Mouse (Mus musculus): ENCODE measurements at regions not wholly inside any gene's neighbourhood (a gene's known extent, or its start where the extent isn't known, plus 50 kb on each side); places are given as distances from the start of the nearest gene placed in this dataset.

GRCm38 (mm10) chr5:75266111-75266676 lies 114.1 kb downstream of the Pdgfra start:
- Histone ChIP-seq H3K27ac (ENCODE audit: low read depth, low read length) (no peak overlapping the region), H3K9me3 (ENCODE audit: control insufficient read depth) (no peaks in the 10 kb centered on the region), H3K9ac (ENCODE audit: low read depth, low read length) (no peak overlapping the region), H3K4me3 (ENCODE audit: low read depth, low read length) (no peak overlapping the region), H3K36me3 (ENCODE audit: control insufficient read depth, insufficient read depth) (no peaks in the 10 kb centered on the region), H3K4me1 (replicated peaks; ENCODE audit: control insufficient read depth, insufficient read depth, low read length) (no peaks in the 10 kb centered on the region), H3K27me3 (replicated peaks; ENCODE audit: control insufficient read depth, insufficient read depth, low read length) (no peaks in the 10 kb centered on the region), H3K4me2 (replicated peaks; ENCODE audit: low read depth) (no peak overlapping the region)
- ATAC-seq = no peak
- 88% methylated on average over 7 of the region's 7 CpGs for WGBS
- no peak for TF ChIP-seq CTCF (IDR thresholded peaks at IDR 0.05; ENCODE audit: low read depth)

DNA sequence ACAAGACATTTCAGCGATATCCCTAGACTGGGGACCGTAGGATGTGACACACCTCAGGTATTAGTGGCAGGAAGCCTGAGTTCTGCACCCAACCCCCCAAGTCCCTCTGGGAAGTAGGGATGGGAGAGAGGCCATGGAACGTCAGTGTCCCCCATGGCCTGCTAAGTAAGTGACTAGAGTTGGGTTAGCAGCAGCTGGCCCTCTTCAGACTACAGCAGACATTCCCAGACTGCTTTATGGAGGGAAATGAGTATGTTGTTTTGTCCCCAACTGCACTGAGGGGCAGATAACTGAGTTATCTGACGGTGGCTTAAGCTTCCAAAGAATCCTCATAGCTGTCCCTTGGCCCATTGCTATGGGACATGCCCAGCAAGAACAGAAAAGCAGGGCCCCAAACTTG lies 114.8 kb downstream of the Pdgfra start:
- no peak overlapping the region for H3K9ac ChIP-seq (ENCODE audit: low read depth, low read length)
- H3K27me3 ChIP-seq (replicated peaks; ENCODE audit: control insufficient read depth, insufficient read depth, low read length) = no peaks in the 10 kb centered on the region
- H3K9me3 ChIP-seq (ENCODE audit: control insufficient read depth) = no peaks in the 10 kb centered on the region
- no peak overlapping the region for H3K4me2 ChIP-seq (replicated peaks; ENCODE audit: low read depth)
- no peak for TF ChIP-seq CTCF (IDR thresholded peaks at IDR 0.05; ENCODE audit: low read depth)
- no peaks in the 10 kb centered on the region for H3K36me3 ChIP-seq (ENCODE audit: control insufficient read depth, insufficient read depth)
- WGBS = 65% methylated on average over 4 of the region's 4 CpGs
- no peak for ATAC-seq
- no peak overlapping the region for H3K4me3 ChIP-seq (ENCODE audit: low read depth, low read length)
- H3K4me1 ChIP-seq (replicated peaks; ENCODE audit: control insufficient read depth, insufficient read depth, low read length) = no peaks in the 10 kb centered on the region
- H3K27ac ChIP-seq (ENCODE audit: low read depth, low read length) = no peak overlapping the region

- no peak for ATAC-seq
- 77% methylated on average over 3 of the region's 3 CpGs for WGBS
These were observed 115.7 kb downstream of the Pdgfra start for GRCm38 (mm10) chr5:75267766-75268165.

GRCm38 (mm10) chr5:75278041-75278440 lies 125.9 kb downstream of the Pdgfra start:
- Histone ChIP-seq H3K27ac (ENCODE audit: low read depth, low read length) (no peak overlapping the region), H3K9me3 (ENCODE audit: control insufficient read depth) (no peaks in the 10 kb centered on the region), H3K36me3 (ENCODE audit: control insufficient read depth, insufficient read depth) (no peaks in the 10 kb centered on the region), H3K4me1 (replicated peaks; ENCODE audit: control insufficient read depth, insufficient read depth, low read length) (no peaks in the 10 kb centered on the region), H3K9ac (ENCODE audit: low read depth, low read length) (no peak overlapping the region), H3K4me2 (replicated peaks; ENCODE audit: low read depth) (no peak overlapping the region), H3K27me3 (replicated peaks; ENCODE audit: control insufficient read depth, insufficient read depth, low read length) (no peaks in the 10 kb centered on the region), H3K4me3 (ENCODE audit: low read depth, low read length) (no peak overlapping the region)
- ATAC-seq = no peak
- 97% methylated on average over 3 of the region's 3 CpGs for WGBS
- TF ChIP-seq CTCF (IDR thresholded peaks at IDR 0.05; ENCODE audit: low read depth) = no peak

More at GRCm38 (mm10) chr5:75267766-75268165, 115.7 kb downstream of the Pdgfra start:
- no peak overlapping the region for H3K4me3 ChIP-seq (ENCODE audit: low read depth, low read length)
- no peaks in the 10 kb centered on the region for H3K9me3 ChIP-seq (ENCODE audit: control insufficient read depth)
- no peaks in the 10 kb centered on the region for H3K4me1 ChIP-seq (replicated peaks; ENCODE audit: control insufficient read depth, insufficient read depth, low read length)
- TF ChIP-seq CTCF (IDR thresholded peaks at IDR 0.05; ENCODE audit: low read depth) = no peak
- H3K27ac ChIP-seq (ENCODE audit: low read depth, low read length) = no peak overlapping the region
- no peaks in the 10 kb centered on the region for H3K36me3 ChIP-seq (ENCODE audit: control insufficient read depth, insufficient read depth)
- H3K4me2 ChIP-seq (replicated peaks; ENCODE audit: low read depth) = no peak overlapping the region
- no peak overlapping the region for H3K9ac ChIP-seq (ENCODE audit: low read depth, low read length)
- H3K27me3 ChIP-seq (replicated peaks; ENCODE audit: control insufficient read depth, insufficient read depth, low read length) = no peaks in the 10 kb centered on the region

DNA sequence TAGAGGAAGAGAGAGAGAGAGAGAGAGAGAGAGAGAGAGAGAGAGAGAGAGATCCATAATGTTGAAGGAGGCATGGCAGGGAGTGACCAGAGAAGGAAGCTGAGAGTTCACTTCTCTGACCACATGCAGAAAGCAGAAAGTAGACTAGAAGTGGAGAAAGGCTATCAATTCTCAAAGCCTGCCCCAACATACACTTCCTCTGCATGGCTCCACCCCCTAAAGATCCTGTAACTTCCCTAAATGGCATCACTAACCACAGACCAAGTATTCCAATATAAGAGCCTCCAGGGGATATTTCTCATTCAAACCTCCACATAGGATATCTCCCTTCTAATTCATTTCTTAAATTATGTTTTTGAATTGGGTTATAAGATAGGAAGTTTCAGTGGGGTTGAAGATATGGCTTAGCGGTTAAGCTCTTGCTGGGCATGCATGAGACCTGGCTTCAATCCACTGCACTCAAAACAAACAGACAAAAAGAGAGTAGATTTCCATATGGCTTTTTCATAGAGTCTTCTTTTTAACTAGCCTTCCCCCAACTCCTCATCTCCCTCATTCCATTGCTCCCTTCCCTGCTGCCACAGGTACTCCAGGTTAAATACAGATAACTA lies 127.6 kb downstream of the Pdgfra start:
- H3K27me3 ChIP-seq (replicated peaks; ENCODE audit: control insufficient read depth, insufficient read depth, low read length) = no peaks in the 10 kb centered on the region
- 89% methylated on average over 1 of the region's 1 CpGs for WGBS
- TF ChIP-seq CTCF (IDR thresholded peaks at IDR 0.05; ENCODE audit: low read depth) = no peak
- no peaks in the 10 kb centered on the region for H3K4me1 ChIP-seq (replicated peaks; ENCODE audit: control insufficient read depth, insufficient read depth, low read length)
- no peak overlapping the region for H3K4me3 ChIP-seq (ENCODE audit: low read depth, low read length)
- no peak overlapping the region for H3K27ac ChIP-seq (ENCODE audit: low read depth, low read length)
- no peak overlapping the region for H3K4me2 ChIP-seq (replicated peaks; ENCODE audit: low read depth)
- H3K36me3 ChIP-seq (ENCODE audit: control insufficient read depth, insufficient read depth) = no peaks in the 10 kb centered on the region
- ATAC-seq = no peak
- no peak overlapping the region for H3K9ac ChIP-seq (ENCODE audit: low read depth, low read length)
- H3K9me3 ChIP-seq (ENCODE audit: control insufficient read depth) = no peaks in the 10 kb centered on the region

DNA sequence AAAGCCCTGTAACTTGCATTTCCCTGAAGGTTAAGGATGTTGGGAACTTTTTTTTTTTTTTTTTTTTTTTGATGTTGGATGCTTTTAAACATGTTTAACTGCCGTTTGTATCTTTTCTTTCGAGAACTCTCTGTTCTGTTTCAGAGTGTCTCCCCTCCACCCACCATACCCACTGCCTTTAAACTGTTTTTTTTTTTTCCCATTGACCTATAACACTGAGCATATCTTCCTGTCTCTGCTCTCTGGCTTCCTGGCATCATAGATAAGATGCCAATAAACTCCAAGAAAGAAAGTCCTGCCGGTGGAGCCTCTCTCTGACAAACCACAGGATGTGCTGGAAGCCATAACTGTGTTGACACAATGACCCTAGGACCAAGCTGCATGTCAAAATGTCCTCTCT lies 128.6 kb downstream of the Pdgfra start:
- H3K9ac ChIP-seq (ENCODE audit: low read depth, low read length) = no peak overlapping the region
- no peak overlapping the region for H3K27ac ChIP-seq (ENCODE audit: low read depth, low read length)
- no peaks in the 10 kb centered on the region for H3K36me3 ChIP-seq (ENCODE audit: control insufficient read depth, insufficient read depth)
- H3K4me2 ChIP-seq (replicated peaks; ENCODE audit: low read depth) = no peak overlapping the region
- 54% methylated on average over 3 of the region's 3 CpGs for WGBS
- no peak overlapping the region for H3K4me3 ChIP-seq (ENCODE audit: low read depth, low read length)
- H3K9me3 ChIP-seq (ENCODE audit: control insufficient read depth) = no peaks in the 10 kb centered on the region
- TF ChIP-seq CTCF (IDR thresholded peaks at IDR 0.05; ENCODE audit: low read depth) = no peak
- no peaks in the 10 kb centered on the region for H3K27me3 ChIP-seq (replicated peaks; ENCODE audit: control insufficient read depth, insufficient read depth, low read length)
- no peaks in the 10 kb centered on the region for H3K4me1 ChIP-seq (replicated peaks; ENCODE audit: control insufficient read depth, insufficient read depth, low read length)
- no peak for ATAC-seq

Data from intestine, postnatal 0 days (tissue).